Mouse (Mus musculus) midbrain, embryonic 16.5 days (tissue): ENCODE measurements around the gene Ccdc77. TPM values are rescaled to one million over a fixed set of nuclear protein-coding genes. Genes with fewer than 3 reads are reported as not detected.
A peak's percentile ranks its signal among the peaks of the same experiment; 100 is the strongest.
"Not testable (repeated sequence)": the region's sequence is repeated elsewhere in the genome, so short reads cannot be mapped to it uniquely, and the experiment has no call there.

Source experiments
- ATAC-seq: fragments of 200-750 bp; cut with Nextera tagmentation; 2 replicates; pipeline ENCODE4 v1.8.0; 2017; ENCODE audit warnings: moderate TSS enrichment
- H3K27ac ChIP-seq: fragments of 300-500 bp; sonication (generic); 2 replicates; pipeline ENCODE4 v1.5.1; 2014; ENCODE audit warnings: mild to moderate bottlenecking, low read length, mixed read lengths
- H3K27me3 ChIP-seq: fragments of 300-500 bp; sonication (generic); 2 replicates; pipeline ENCODE4 v1.6.1; 2014; ENCODE audit warnings: low read depth, low read length, mixed read lengths; ENCODE audit not compliant: control insufficient read depth, insufficient read depth
- H3K36me3 ChIP-seq: fragments of 300-500 bp; sonication (generic); 2 replicates; pipeline ENCODE4 v1.6.1; 2014; ENCODE audit warnings: mild to moderate bottlenecking, low read length, moderate library complexity, mixed read lengths; ENCODE audit not compliant: control insufficient read depth, insufficient read depth
- H3K4me1 ChIP-seq: fragments of 300-500 bp; sonication (generic); 2 replicates; pipeline ENCODE4 v1.6.1; 2014; ENCODE audit warnings: mild to moderate bottlenecking, low read length, mixed read lengths; ENCODE audit not compliant: control insufficient read depth, insufficient read depth
- H3K4me2 ChIP-seq: fragments of 300-500 bp; sonication (generic); 2 replicates; pipeline ENCODE4 v1.6.1; 2014; ENCODE audit warnings: mild to moderate bottlenecking, low read length, mixed read lengths
- H3K4me3 ChIP-seq: fragments of 300-500 bp; sonication (generic); 2 replicates; pipeline ENCODE4 v1.5.1; 2014; ENCODE audit warnings: low read depth, mild to moderate bottlenecking, low read length, moderate library complexity, mixed read lengths
- H3K9ac ChIP-seq: fragments of 300-500 bp; sonication (generic); 2 replicates; pipeline ENCODE4 v1.6.1; 2014; ENCODE audit warnings: low read depth, low read length, mixed read lengths
- H3K9me3 ChIP-seq: fragments of 300-500 bp; sonication (generic); replicated peaks from 2 replicates; pipeline ENCODE4 v1.6.1; 2014; ENCODE audit warnings: mild to moderate bottlenecking, low read length, mixed read lengths; ENCODE audit not compliant: control insufficient read depth, poor library complexity, severe bottlenecking
- WGBS: fragments of 180-500 bp; shearing (Covaris S2); extraction: QIAGEN DNeasy Blood & Tissue Kit; methylation state at CpG from one replicate; pipeline ENCODE4 v1.1.7; 2014; 5-methylcytosine and 5-hydroxymethylcytosine counted together
- polyA plus RNA-seq: library from polyadenylated mRNA; unstranded; fragments of >200 nt; fragmentation: Nextera tagmentation; extraction: Ambion mirVana; gene quantifications from 2 replicates; pipeline ENCODE4 v1.2.1, GENCODE M21; 2015

The Ccdc77 gene
- polyA plus RNA-seq, 1 experiment from 2014 or later, result 10.5 TPM

- H3K4me3 ChIP-seq, ATAC-seq, H3K4me2 ChIP-seq, H3K36me3 ChIP-seq, H3K4me1 ChIP-seq, H3K9ac ChIP-seq, H3K9me3 ChIP-seq, H3K27ac ChIP-seq: not testable (repeated sequence)
- H3K27me3 ChIP-seq, result peaks cover 10% of the 10 kb centered on the region
- 99% methylated on average over 2 of the region's 2 CpGs for WGBS
These were observed 67.6 kb downstream of the Ccdc77 start for GRCm38 (mm10) chr6:120296589-120296988.

GRCm38 (mm10) chr6:120294785-120295133 is 69.4 kb downstream of the Ccdc77 start:
- H3K27ac ChIP-seq, result no peak overlapping the region
- ATAC-seq, result peak; percentile 80
- WGBS, result under 1% methylated on average over 16 of the region's 16 CpGs

GRCm38 (mm10) chr6:120294056-120294784 is 70.0 kb downstream of the Ccdc77 start, which contains the start of the genes D330020A13Rik and B4galnt3:
D330020A13Rik (plus strand) TSS chr6:120294364.
B4galnt3 (minus strand) TSS chr6:120294559.
- Histone ChIP-seq H3K27ac (no peak within 1 kb of the TSS), H3K27me3 (peaks cover 10% of the 10 kb centered on the region), H3K9ac (peak within 1 kb of the TSS; percentile 69), H3K4me3 (peak within 1 kb of the TSS; percentile 75), H3K4me1 (peaks cover 5% of the 10 kb centered on the region), H3K36me3 (no peaks in the 10 kb centered on the region), H3K9me3 (no peaks in the 10 kb centered on the region), H3K4me2 (peak within 1 kb of the TSS; percentile 94)
- peak; percentile 81 for ATAC-seq
- under 1% methylated on average over 79 of the region's 79 CpGs for WGBS

More at GRCm38 (mm10) chr6:120294785-120295133, 69.4 kb downstream of the Ccdc77 start:
- Histone ChIP-seq H3K4me3 (peak overlapping the region; percentile 75), H3K36me3 (no peaks in the 10 kb centered on the region), H3K27me3 (peaks cover 10% of the 10 kb centered on the region), H3K9me3 (no peaks in the 10 kb centered on the region), H3K4me1 (peaks cover 5% of the 10 kb centered on the region), H3K4me2 (peak overlapping the region; percentile 94), H3K9ac (peak overlapping the region; percentile 69)

- Histone ChIP-seq H3K9me3 (no peaks in the 10 kb centered on the region), H3K4me3 (no peak overlapping the region), H3K4me1 (peaks cover 5% of the 10 kb centered on the region), H3K9ac (no peak overlapping the region), H3K27ac (no peak overlapping the region), H3K36me3 (no peaks in the 10 kb centered on the region), H3K27me3 (peaks cover 10% of the 10 kb centered on the region), H3K4me2 (no peak overlapping the region)
- 92% methylated on average over 7 of the region's 7 CpGs for WGBS
- no peak for ATAC-seq
These were observed 72.7 kb downstream of the Ccdc77 start for GRCm38 (mm10) chr6:120291396-120292009.

GRCm38 (mm10) chr6:120289430-120289829 is 74.7 kb downstream of the Ccdc77 start:
- H3K9ac ChIP-seq, result no peak overlapping the region
- 89% methylated on average over 4 of the region's 4 CpGs for WGBS
- ATAC-seq, result no peak

GRCm38 (mm10) chr6:120288541-120288940 is 75.6 kb downstream of the Ccdc77 start:
- Histone ChIP-seq H3K36me3 (no peaks in the 10 kb centered on the region), H3K4me1 (no peaks in the 10 kb centered on the region), H3K4me2 (no peak overlapping the region), H3K9ac (no peak overlapping the region), H3K9me3 (no peaks in the 10 kb centered on the region), H3K27ac (no peak overlapping the region), H3K27me3 (peaks cover 5% of the 10 kb centered on the region), H3K4me3 (no peak overlapping the region)
- no peak for ATAC-seq
- WGBS, result 52% methylated on average over 7 of the region's 7 CpGs

More at GRCm38 (mm10) chr6:120289430-120289829, 74.7 kb downstream of the Ccdc77 start:
- Histone ChIP-seq H3K27ac (no peak overlapping the region), H3K4me3 (no peak overlapping the region), H3K36me3 (no peaks in the 10 kb centered on the region), H3K4me2 (no peak overlapping the region), H3K27me3 (peaks cover 5% of the 10 kb centered on the region), H3K9me3 (no peaks in the 10 kb centered on the region), H3K4me1 (no peaks in the 10 kb centered on the region)

GRCm38 (mm10) chr6:120287279-120287678 is 76.9 kb downstream of the Ccdc77 start:
- 90% methylated on average over 9 of the region's 9 CpGs for WGBS
- ATAC-seq, result no peak
- Histone ChIP-seq H3K27ac (no peak overlapping the region), H3K9me3 (no peaks in the 10 kb centered on the region), H3K4me1 (no peaks in the 10 kb centered on the region), H3K36me3 (no peaks in the 10 kb centered on the region), H3K27me3 (no peaks in the 10 kb centered on the region; the same call in 1 of the 2 replicates), H3K9ac (no peak overlapping the region), H3K4me3 (no peak overlapping the region), H3K4me2 (no peak overlapping the region)

- Histone ChIP-seq H3K27me3 (no peaks in the 10 kb centered on the region), H3K27ac (no peak overlapping the region)
- 80% methylated on average over 7 of the region's 7 CpGs for WGBS
These were observed 87.2 kb downstream of the Ccdc77 start for GRCm38 (mm10) chr6:120276874-120277449.

GRCm38 (mm10) chr6:120275301-120275700 is 88.9 kb downstream of the Ccdc77 start:
- WGBS, result 78% methylated on average over 6 of the region's 6 CpGs
- ATAC-seq, result no peak
- H3K4me2 ChIP-seq, result no peak overlapping the region
- no peaks in the 10 kb centered on the region for H3K36me3 ChIP-seq
- no peak overlapping the region for H3K4me3 ChIP-seq
- no peak overlapping the region for H3K27ac ChIP-seq
- no peaks in the 10 kb centered on the region for H3K9me3 ChIP-seq
- no peaks in the 10 kb centered on the region for H3K27me3 ChIP-seq
- H3K9ac ChIP-seq, result no peak overlapping the region
- H3K4me1 ChIP-seq, result no peaks in the 10 kb centered on the region

More at GRCm38 (mm10) chr6:120276874-120277449, 87.2 kb downstream of the Ccdc77 start:
- H3K4me3 ChIP-seq, result no peak overlapping the region
- no peak overlapping the region for H3K4me2 ChIP-seq
- H3K4me1 ChIP-seq, result no peaks in the 10 kb centered on the region
- H3K36me3 ChIP-seq, result no peaks in the 10 kb centered on the region
- no peaks in the 10 kb centered on the region for H3K9me3 ChIP-seq
- no peak for ATAC-seq
- no peak overlapping the region for H3K9ac ChIP-seq
